Mouse (Mus musculus) small intestine, adult 2 months (tissue): ENCODE measurements at regions not wholly inside any gene's neighbourhood (a gene's known extent, or its start where the extent isn't known, plus 50 kb on each side); places are given as distances from the start of the nearest gene placed in this dataset.

Source experiments
- H3K27ac ChIP-seq: fragments of 200-500 bp; 2 replicates; pipeline ENCODE4 v1.5.1; 2012; ENCODE audit warnings: low read depth, low read length, control low read depth, inconsistent platforms; ENCODE audit not compliant: insufficient read depth
- H3K27me3 ChIP-seq: fragments of 200-500 bp; 2 replicates; pipeline ENCODE4 v1.6.1; 2012; ENCODE audit warnings: mild to moderate bottlenecking, moderate library complexity, low read length, inconsistent platforms; ENCODE audit not compliant: control insufficient read depth, insufficient read depth
- H3K36me3 ChIP-seq: fragments of 200-500 bp; 2 replicates; pipeline ENCODE4 v1.6.1; 2012; ENCODE audit warnings: mild to moderate bottlenecking, low read length, control low read depth, inconsistent platforms; ENCODE audit not compliant: control insufficient read depth, insufficient read depth
- H3K4me1 ChIP-seq: fragments of 200-500 bp; 2 replicates; pipeline ENCODE4 v1.6.1; 2012; ENCODE audit warnings: low read length, inconsistent platforms, mixed read lengths; ENCODE audit not compliant: control insufficient read depth, insufficient read depth, insufficient read length
- H3K4me3 ChIP-seq: fragments of 200-500 bp; 2 replicates; pipeline ENCODE4 v1.5.1; 2012; ENCODE audit warnings: low read depth, mild to moderate bottlenecking, control low read depth, inconsistent platforms, low read length, moderate library complexity
- CTCF ChIP-seq: fragments of 200-500 bp; IDR thresholded peaks from 2 replicates; pipeline ENCODE4 v1.5.1; 2012; ENCODE audit warnings: low read depth, mild to moderate bottlenecking, control low read depth, inconsistent platforms, low read length, moderate library complexity, mixed read lengths; ENCODE audit not compliant: insufficient replicate concordance, insufficient read length; ENCODE audit errors: extremely low read depth
- POLR2A ChIP-seq: fragments of 200-500 bp; IDR thresholded peaks from 2 replicates; pipeline ENCODE4 v1.6.1; 2012; ENCODE audit warnings: low read depth, mild to moderate bottlenecking, control low read depth, inconsistent platforms, low read length, moderate library complexity
- WGBS: fragments of 180-500 bp; shearing (Covaris S2); methylation state at CpG from one replicate; pipeline ENCODE4 v1.1.7; 2018; 5-methylcytosine and 5-hydroxymethylcytosine counted together

DNA sequence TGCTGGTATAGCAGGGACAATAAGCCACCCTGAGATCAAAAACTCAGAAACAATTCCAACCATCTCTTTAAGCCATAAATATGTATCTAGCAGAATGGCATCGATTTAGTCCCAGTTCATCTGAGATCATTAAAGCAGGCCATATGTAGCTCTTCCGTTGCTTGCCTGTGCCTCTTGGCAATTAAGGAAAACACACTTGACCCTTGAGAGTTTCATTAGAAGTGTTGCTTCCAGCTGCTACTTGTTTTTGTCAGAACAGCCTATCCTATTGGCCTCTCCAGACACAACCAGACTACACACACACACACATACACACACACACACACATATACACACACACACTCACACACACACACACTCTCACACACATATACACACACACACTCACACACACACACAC is 71.5 kb upstream of the Actbl2 start:
- TF ChIP-seq CTCF (no peak), POLR2A (no peak)

DNA sequence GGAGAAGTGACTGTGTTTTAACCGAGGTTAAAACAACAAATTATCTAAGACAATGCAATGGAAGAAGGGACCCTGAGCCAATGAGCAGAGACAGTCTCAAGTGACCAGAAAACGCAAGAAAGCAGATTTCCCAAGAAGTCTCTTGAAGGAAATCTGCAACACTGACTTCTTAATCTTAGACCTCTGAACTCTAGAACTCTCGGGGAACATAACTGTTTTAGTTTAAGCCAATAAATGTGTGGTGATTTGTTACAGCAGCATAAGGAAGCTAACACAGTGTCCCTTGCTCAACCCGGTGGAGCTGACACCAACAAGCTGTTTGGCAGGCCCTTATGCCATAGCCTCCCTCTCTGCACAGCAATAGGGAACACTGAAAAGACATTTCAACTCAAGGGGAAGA is 69.0 kb upstream of the Actbl2 start:
- Histone ChIP-seq H3K4me3 (no peak overlapping the region), H3K4me1 (no peaks in the 10 kb centered on the region), H3K27ac (no peak overlapping the region), H3K27me3 (no peaks in the 10 kb centered on the region), H3K36me3 (no peaks in the 10 kb centered on the region)
- TF ChIP-seq POLR2A (no peak), CTCF (no peak)
- 53% methylated on average over 4 of the region's 4 CpGs for WGBS

More for the DNA sequence above, 71.5 kb upstream of the Actbl2 start:
- no peaks in the 10 kb centered on the region for H3K36me3 ChIP-seq
- no peaks in the 10 kb centered on the region for H3K27me3 ChIP-seq
- no peak overlapping the region for H3K27ac ChIP-seq
- no peaks in the 10 kb centered on the region for H3K4me1 ChIP-seq
- no peak overlapping the region for H3K4me3 ChIP-seq
- 74% methylated on average over 2 of the region's 2 CpGs for WGBS

DNA sequence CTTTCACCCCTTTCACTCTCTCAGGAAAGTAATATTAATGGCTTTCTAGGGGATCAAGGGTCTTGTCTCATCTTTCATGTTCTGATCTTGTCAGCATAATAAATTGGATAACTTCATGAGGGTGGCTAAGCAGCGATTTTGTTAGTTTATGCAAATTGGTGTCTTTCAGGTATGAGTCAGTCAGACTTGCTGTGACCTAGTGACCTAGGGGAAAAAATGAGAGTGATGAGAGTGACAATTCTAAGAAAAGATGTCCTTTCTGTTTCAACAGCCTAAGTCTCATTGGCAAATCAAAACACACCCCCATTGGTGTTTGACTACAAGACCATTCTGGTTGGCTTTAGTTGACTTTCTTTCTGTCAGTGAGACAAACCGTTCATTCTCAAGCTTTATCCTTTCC is 68.0 kb upstream of the Actbl2 start:
- TF ChIP-seq CTCF (no peak), POLR2A (no peak)
- H3K36me3 ChIP-seq: no peaks in the 10 kb centered on the region
- no peak overlapping the region for H3K27ac ChIP-seq
- no peaks in the 10 kb centered on the region for H3K4me1 ChIP-seq
- 85% methylated on average over 2 of the region's 2 CpGs for WGBS
- H3K27me3 ChIP-seq: no peaks in the 10 kb centered on the region
- no peak overlapping the region for H3K4me3 ChIP-seq

DNA sequence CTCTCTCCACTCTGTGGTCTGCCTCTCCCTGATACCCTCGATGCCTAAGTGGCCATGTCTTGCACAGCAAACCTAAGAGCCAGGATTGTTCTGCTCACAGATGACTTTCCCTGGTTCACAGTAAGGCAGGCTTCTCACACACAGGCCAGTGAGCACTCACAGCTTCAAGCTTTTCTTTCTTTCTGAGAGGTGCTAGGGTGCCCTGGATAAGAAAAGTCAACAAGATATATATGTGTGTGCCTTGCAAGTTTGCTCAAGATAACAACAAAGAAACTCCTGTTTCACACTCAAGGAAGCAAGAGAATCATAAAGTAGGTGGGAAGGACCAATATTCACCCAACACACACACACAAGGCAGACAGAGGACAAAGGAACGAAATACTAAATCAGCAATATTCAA is 60.9 kb upstream of the Actbl2 start:
- no peak for TF ChIP-seq CTCF
- TF ChIP-seq POLR2A: no peak
- no peaks in the 10 kb centered on the region for H3K27me3 ChIP-seq
- no peak overlapping the region for H3K27ac ChIP-seq
- no peaks in the 10 kb centered on the region; the same call in 1 of the 2 replicates for H3K4me1 ChIP-seq
- no peaks in the 10 kb centered on the region for H3K36me3 ChIP-seq
- no peak overlapping the region for H3K4me3 ChIP-seq
- 29% methylated on average over 2 of the region's 2 CpGs for WGBS

DNA sequence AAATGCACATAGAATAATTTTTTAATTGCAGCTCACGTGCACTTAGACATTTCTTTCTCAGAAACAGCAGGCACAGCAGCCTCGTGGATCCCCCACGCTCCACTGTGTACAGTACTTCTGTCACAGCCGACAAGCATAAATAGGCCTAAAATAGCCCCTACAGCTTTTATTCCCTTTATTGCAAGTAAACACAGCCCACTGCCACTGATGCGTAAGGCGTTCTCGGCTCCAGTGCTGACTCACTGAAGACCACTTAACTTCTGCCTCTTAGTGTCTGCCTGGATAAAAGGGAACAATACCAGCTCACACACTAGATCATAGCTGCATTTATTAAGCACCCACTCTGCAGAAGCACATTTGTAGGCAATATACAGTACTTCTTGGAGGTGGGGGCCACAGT is 60.5 kb upstream of the Actbl2 start:
- no peak overlapping the region for H3K4me3 ChIP-seq
- 22% methylated on average over 7 of the region's 7 CpGs for WGBS
- no peak overlapping the region for H3K27ac ChIP-seq
- H3K27me3 ChIP-seq: no peaks in the 10 kb centered on the region
- no peak for TF ChIP-seq CTCF
- no peak for TF ChIP-seq POLR2A
- no peaks in the 10 kb centered on the region for H3K36me3 ChIP-seq
- no peaks in the 10 kb centered on the region; the same call in 1 of the 2 replicates for H3K4me1 ChIP-seq

DNA sequence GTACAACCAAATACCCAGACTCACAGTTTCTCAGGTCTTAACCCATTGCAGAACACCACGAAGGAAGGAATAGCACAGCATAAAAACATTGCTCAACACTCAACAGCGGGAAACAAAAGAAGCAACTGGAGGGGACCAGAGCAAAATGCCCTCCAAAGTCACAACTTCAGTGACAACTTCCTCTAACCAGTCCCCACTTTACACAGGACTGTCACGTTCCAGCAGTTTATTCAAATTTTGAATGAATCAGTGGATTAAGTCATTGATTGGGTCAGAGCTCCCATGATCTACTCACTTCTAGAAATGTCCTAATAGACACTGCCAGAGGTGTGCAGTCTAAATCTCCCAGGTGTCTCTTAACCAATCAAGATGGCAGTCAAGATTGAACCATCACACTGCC is 53.3 kb upstream of the Actbl2 start:
- Histone ChIP-seq H3K4me1 (no peaks in the 10 kb centered on the region), H3K27ac (no peak overlapping the region), H3K36me3 (no peaks in the 10 kb centered on the region), H3K27me3 (no peaks in the 10 kb centered on the region), H3K4me3 (no peak overlapping the region)
- 85% methylated on average over 3 of the region's 3 CpGs for WGBS
- no peak for TF ChIP-seq POLR2A
- no peak for TF ChIP-seq CTCF

DNA sequence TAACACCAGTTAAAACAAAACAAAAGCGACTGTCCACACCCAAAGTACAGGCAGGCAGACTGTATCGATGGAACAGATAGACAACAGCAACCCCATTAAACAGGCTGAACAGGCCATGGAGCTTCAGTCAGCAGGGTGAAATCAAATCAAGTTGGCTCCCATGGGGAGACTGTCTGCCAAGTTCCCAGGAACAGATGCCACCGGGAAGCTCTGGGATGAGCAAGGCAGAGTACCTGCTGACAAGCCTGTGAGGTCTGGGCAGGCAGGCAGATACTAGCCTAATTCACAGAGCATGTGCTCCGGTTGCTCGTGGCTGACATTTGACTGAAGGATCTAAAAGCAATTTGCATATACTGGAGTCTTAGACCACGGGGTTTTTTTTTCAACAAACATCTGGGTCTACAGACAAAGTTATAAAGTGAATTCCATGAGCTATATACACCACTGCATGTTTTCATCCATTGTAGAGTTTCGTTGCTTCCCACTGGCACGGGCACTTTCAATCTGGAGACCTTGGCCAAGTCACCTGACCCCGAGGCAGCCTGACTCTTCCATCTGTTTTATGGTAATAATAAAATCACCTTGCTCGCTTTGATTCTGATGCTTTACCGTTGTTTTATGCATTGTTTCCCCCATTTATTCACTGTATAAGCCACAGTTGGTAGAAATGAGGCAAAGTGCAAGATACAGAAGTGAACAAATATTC is 50.1 kb upstream of the Actbl2 start:
- H3K4me3 ChIP-seq: no peak overlapping the region
- no peaks in the 10 kb centered on the region for H3K36me3 ChIP-seq
- H3K27ac ChIP-seq: no peak overlapping the region
- no peaks in the 10 kb centered on the region for H3K27me3 ChIP-seq
- no peak for TF ChIP-seq POLR2A
- TF ChIP-seq CTCF: no peak
- no peaks in the 10 kb centered on the region for H3K4me1 ChIP-seq
- WGBS: 77% methylated on average over 11 of the region's 11 CpGs
